Mouse (Mus musculus): Measurements from ENCODE around the gene Nrap.

DNA sequence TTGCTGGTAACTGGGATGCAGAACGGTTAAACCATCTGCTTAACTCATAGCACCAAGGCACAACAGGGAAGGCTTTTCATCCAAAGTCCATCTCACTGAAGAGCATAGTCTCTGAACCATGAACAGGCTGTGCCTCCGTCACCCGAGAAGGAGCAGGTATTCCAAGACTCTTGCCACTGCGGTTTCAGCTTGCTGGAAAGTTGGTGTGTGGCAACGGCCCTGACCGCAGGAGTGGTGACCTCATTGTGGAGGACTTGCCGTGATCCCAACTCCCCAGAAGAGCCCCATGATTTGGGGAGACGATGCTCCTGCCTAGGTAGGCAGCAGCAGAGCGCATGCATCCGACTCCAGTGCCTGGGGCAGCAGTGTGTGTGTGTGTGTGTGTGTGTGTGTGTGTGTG, 36.1 kb downstream of the Nrap start:
- no peak for TF ChIP-seq CTCF (IDR thresholded peaks at IDR 0.05; ENCODE audit: low read depth)
- no peak for TF ChIP-seq EP300 (IDR thresholded peaks at IDR 0.05; ENCODE audit: low read depth)
